Mouse (Mus musculus) heart, embryonic 16.5 days (tissue): ENCODE data around the gene Tnnc2. TPM values are rescaled to one million over a fixed set of nuclear protein-coding genes. Genes with fewer than 3 reads are reported as not detected.

Experiments used
- ATAC-seq: fragments of 200-750 bp; cut with Nextera tagmentation; replicated peaks from 2 replicates; pipeline ENCODE4 v1.8.0; 2017; ENCODE audit warnings: moderate number of reproducible peaks; ENCODE audit not compliant: insufficient read depth, low FRiP score; ENCODE audit errors: extremely low read depth
- H3K27ac ChIP-seq: fragments of 300-500 bp; sonication (generic); 2 replicates; pipeline ENCODE4 v1.5.1; 2014; ENCODE audit warnings: mild to moderate bottlenecking, low read length, control low read depth, moderate library complexity
- H3K27me3 ChIP-seq: fragments of 300-500 bp; sonication (generic); 2 replicates; pipeline ENCODE4 v1.6.1; 2014; ENCODE audit warnings: low read length, mixed read lengths; ENCODE audit not compliant: control insufficient read depth, insufficient read depth
- H3K36me3 ChIP-seq: fragments of 300-500 bp; sonication (generic); 2 replicates; pipeline ENCODE4 v1.6.1; 2014; ENCODE audit not compliant: control insufficient read depth, insufficient read depth
- H3K4me1 ChIP-seq: fragments of 300-500 bp; sonication (generic); 2 replicates; pipeline ENCODE4 v1.6.1; 2014; ENCODE audit warnings: low read length, mixed read lengths; ENCODE audit not compliant: control insufficient read depth, insufficient read depth
- H3K4me2 ChIP-seq: fragments of 300-500 bp; sonication (generic); 2 replicates; pipeline ENCODE4 v1.6.1; 2014; ENCODE audit warnings: low read depth, mild to moderate bottlenecking, control low read depth, low read length
- H3K4me3 ChIP-seq: fragments of 300-500 bp; sonication (generic); 2 replicates; pipeline ENCODE4 v1.5.1; 2014; ENCODE audit warnings: mild to moderate bottlenecking, control low read depth, low read length
- H3K9ac ChIP-seq: fragments of 300-500 bp; sonication (generic); 2 replicates; pipeline ENCODE4 v1.6.1; 2014; ENCODE audit warnings: low read length, control low read depth
- H3K9me3 ChIP-seq: fragments of 300-500 bp; sonication (generic); replicated peaks from 2 replicates; pipeline ENCODE4 v1.6.1; 2016; ENCODE audit warnings: low read length; ENCODE audit not compliant: control insufficient read depth
- WGBS: fragments of 180-500 bp; shearing (Covaris S2); extraction: QIAGEN DNeasy Blood & Tissue Kit; methylation state at CpG from one replicate; pipeline ENCODE4 v1.1.7; 2014; 5-methylcytosine and 5-hydroxymethylcytosine counted together
- polyA plus RNA-seq: library from polyadenylated mRNA; unstranded; fragments of >200 nt; fragmentation: Nextera tagmentation; extraction: Ambion mirVana; gene quantifications from 2 replicates; pipeline ENCODE4 v1.2.1, GENCODE M21; 2015

Tnnc2 gene
- polyA plus RNA-seq, 1 experiment from 2014 or later, result 28.8 TPM

DNA sequence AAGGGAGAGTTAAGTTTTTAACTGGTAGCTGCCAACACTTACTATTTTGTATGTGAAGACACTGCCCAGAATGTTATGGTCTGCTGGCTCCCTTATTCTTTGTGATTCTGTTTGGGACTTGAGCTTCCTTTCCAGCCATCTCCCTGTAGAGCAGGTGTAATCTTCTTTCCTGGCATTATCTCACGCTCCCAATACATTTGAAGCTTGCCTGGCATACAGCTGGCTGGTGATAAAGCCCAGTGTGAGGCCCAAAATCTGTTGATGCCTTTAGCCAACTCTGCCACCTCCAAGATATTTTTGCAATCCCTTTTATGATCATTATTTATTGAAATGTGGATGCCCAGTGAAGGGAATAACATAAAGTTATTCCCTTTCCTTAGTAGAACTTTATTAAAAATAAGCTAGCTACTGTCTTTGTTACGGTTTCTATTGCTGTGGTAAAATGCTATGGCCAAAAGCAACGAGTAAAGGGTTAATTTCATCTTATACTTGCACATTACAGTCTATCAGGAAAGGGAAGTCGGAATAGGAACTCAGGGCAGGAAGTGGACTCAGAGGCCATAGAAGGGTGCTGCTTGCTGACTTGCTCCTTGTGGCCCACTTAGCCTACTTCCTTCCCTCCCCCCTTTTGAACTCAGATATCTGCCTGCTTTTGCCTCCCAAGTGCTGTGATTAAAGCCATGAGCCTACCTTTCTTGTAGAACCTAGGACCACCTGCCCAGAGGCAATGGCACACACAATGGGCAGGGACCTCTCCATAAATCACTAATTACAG is 19.5 kb downstream of the Tnnc2 start:
- no peaks in the 10 kb centered on the region for H3K27me3 ChIP-seq
- H3K4me3 ChIP-seq, result no peak overlapping the region
- H3K36me3 ChIP-seq, result peaks cover 71% of the 10 kb centered on the region
- 0 out of 2 replicates have a peak, but pooled peaks have one; percentile 33 for ATAC-seq
- H3K4me1 ChIP-seq, result peaks cover 11% of the 10 kb centered on the region
- H3K4me2 ChIP-seq, result no peak overlapping the region
- no peaks in the 10 kb centered on the region for H3K9me3 ChIP-seq
- no peak overlapping the region for H3K9ac ChIP-seq
- 79% methylated on average over 4 of the region's 4 CpGs for WGBS
- H3K27ac ChIP-seq, result no peak overlapping the region

DNA sequence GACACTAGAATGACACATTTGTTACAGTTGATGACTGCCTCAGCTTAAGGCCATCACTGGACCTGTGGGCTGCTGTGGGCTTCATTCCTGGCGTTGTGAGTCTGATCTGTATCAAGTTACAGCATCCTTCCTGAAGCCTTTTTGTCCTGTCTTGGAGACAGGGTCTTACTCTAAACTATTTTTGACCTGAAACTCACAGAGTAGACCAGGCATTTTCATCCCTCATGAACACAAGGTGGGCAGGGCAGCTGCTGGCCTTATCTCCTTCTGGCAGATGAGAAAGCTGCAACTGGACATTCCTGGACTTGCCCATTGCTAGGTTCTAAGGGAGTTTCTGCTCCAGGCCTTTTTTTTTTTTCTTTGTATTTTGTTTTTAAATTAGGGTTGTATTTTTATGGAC is 21.1 kb downstream of the Tnnc2 start:
- no peaks in the 10 kb centered on the region for H3K27me3 ChIP-seq
- no peak overlapping the region for H3K27ac ChIP-seq
- H3K4me3 ChIP-seq, result no peak overlapping the region
- H3K9me3 ChIP-seq, result no peaks in the 10 kb centered on the region
- peaks cover 18% of the 10 kb centered on the region for H3K4me1 ChIP-seq
- peaks cover 76% of the 10 kb centered on the region for H3K36me3 ChIP-seq
- ATAC-seq, result no peak
- no peak overlapping the region for H3K9ac ChIP-seq
- no peak overlapping the region for H3K4me2 ChIP-seq
- 62% methylated on average over 1 of the region's 1 CpGs for WGBS

DNA sequence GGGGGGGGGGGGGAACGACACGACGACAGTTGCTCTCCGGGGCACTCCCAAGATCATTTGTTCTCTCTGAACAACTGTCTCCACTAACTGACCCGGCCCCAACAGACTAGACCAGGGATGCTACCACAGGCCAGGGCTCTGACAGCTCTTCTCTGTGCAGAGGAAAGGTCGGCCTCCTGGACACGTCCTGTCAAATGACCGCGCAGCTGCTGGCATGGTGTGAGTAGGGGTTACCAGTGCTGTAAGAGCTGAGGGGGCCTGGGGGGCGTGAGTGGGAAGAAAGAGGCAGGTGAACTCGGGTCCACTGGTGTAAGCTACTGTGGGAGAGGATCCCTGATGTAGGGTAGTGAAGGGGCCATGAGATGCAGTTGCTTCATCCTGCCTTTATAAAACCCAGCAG is 21.9 kb downstream of the Tnnc2 start:
- Histone ChIP-seq H3K27me3 (no peaks in the 10 kb centered on the region), H3K27ac (no peak overlapping the region), H3K4me3 (no peak overlapping the region), H3K36me3 (peaks cover 76% of the 10 kb centered on the region), H3K9ac (no peak overlapping the region), H3K9me3 (no peaks in the 10 kb centered on the region), H3K4me2 (no peak overlapping the region), H3K4me1 (peaks cover 18% of the 10 kb centered on the region)
- ATAC-seq, result no peak
- 92% methylated on average over 11 of the region's 11 CpGs for WGBS

DNA sequence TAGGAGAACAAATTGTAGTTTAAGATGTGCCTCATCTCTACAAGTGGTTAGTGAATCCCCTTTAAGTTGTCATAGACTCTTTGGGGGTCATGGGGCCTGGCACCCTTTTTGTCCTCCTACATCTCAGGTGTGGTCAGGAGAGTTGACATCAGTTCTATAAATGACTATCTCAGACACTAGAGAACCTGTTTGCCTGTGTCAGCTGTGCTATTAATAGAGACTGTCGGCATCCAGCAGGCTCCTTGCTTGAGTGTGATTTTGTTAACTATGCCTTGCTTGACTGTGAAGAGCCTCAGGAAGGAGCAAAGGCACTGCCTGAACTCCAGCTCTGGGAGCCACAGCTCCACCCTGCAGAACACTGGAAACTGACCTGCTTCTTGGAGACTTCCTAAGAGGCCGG is 25.0 kb downstream of the Tnnc2 start:
- Histone ChIP-seq H3K4me3 (no peak overlapping the region), H3K9me3 (no peaks in the 10 kb centered on the region), H3K27ac (peak overlapping the region; percentile 85), H3K27me3 (no peaks in the 10 kb centered on the region), H3K4me2 (no peak overlapping the region), H3K36me3 (peaks cover 70% of the 10 kb centered on the region), H3K4me1 (peaks cover 15% of the 10 kb centered on the region), H3K9ac (peak overlapping the region; percentile 22)
- WGBS, result 44% methylated on average over 2 of the region's 2 CpGs
- ATAC-seq, result peak; percentile 94

DNA sequence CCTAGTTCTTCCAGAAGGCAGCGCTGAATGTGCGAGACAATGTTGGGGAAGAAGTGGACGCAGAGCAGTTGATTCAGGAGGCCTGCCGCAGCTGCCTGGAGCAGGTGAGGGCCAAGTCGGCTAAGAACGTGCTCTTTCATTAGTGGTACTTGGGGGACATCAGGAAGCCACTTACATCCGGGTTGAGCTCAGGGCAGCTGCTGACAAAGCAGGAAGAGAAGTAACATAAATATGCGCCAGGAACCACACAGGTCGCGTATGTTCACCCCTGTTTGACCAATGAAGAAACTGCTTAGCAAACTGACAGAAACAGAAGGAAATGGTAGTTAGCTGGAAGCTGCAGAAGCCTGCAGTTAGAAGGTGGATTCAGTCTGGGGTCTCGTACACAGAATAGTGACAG is 25.7 kb downstream of the Tnnc2 start:
- ATAC-seq, result no peak
- Histone ChIP-seq H3K9ac (no peak overlapping the region), H3K4me3 (no peak overlapping the region), H3K27me3 (no peaks in the 10 kb centered on the region), H3K4me2 (no peak overlapping the region), H3K36me3 (peaks cover 65% of the 10 kb centered on the region), H3K9me3 (no peaks in the 10 kb centered on the region), H3K4me1 (peaks cover 15% of the 10 kb centered on the region), H3K27ac (peak overlapping the region; percentile 85)
- 66% methylated on average over 11 of the region's 11 CpGs for WGBS

DNA sequence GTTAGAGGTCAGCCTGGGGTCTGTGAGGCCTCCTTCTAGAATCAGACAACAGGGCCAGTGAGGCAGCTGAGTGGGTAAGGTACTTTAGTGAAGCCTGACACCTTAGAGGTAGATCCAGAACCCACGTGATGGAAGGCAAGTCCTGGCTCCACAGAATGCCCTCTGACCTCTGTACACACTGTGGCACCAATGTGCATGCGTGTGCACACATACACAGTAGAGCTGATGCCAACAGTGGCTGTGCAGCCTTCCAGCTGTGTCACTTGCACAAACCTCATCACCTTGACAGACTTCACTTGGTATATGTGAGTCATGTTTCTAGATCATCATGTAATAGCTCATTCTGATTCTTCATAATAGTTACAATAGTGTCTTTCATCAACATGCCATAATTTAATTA is 27.3 kb downstream of the Tnnc2 start:
- H3K27me3 ChIP-seq, result no peaks in the 10 kb centered on the region
- WGBS, result 88% methylated on average over 2 of the region's 2 CpGs
- H3K9me3 ChIP-seq, result no peaks in the 10 kb centered on the region
- ATAC-seq, result no peak
- no peak overlapping the region for H3K9ac ChIP-seq
- no peak overlapping the region for H3K4me3 ChIP-seq
- peaks cover 18% of the 10 kb centered on the region for H3K4me1 ChIP-seq
- no peak overlapping the region for H3K27ac ChIP-seq
- no peak overlapping the region for H3K4me2 ChIP-seq
- peaks cover 60% of the 10 kb centered on the region for H3K36me3 ChIP-seq

DNA sequence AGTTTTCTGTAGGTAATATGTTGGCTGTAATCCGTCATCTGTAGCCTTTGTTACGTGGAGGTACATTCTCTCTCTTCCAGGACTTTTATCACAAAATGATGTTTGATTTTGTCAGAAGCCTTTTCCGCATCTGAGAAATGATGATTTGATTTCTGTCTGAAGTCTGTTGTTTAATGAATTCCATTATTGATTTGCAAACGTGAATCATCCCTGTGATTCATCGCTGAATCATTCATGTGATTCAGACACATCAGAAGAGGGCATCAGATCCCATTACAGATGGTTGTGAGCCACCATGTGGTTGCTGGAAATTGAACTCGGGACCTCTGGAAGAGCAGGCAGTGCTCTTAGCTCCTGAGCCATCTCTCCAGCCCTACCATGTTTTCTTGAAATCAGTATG is 30.8 kb downstream of the Tnnc2 start:
- WGBS, result 88% methylated on average over 6 of the region's 6 CpGs
- peaks cover 36% of the 10 kb centered on the region for H3K36me3 ChIP-seq

DNA sequence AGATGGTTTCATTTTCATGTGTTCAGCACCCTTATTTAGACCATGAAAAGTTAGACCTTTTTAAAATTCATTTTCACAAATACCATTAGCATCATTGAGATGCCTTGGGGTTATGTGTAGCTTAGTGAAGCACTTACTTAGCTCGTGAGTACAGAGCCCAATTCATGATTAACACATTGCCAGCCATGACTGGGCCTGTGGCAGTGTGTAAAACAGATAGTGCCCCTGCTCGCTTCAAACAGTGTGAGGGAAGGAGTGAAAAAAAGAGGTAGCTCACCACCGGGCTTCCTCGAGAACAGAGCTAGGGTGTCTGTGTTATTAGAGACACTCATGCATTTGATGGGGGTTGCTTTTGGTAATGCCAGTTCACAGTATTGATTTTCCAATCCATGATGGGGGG is 31.6 kb downstream of the Tnnc2 start:
- Histone ChIP-seq H3K4me1 (peaks cover 12% of the 10 kb centered on the region), H3K27me3 (no peaks in the 10 kb centered on the region), H3K27ac (no peak overlapping the region), H3K9ac (no peak overlapping the region), H3K4me3 (no peak overlapping the region), H3K36me3 (peaks cover 32% of the 10 kb centered on the region), H3K4me2 (no peak overlapping the region), H3K9me3 (no peaks in the 10 kb centered on the region)
- WGBS, result 79% methylated on average over 4 of the region's 4 CpGs
- no peak for ATAC-seq

More for the DNA sequence above, 30.8 kb downstream of the Tnnc2 start:
- ATAC-seq, result no peak
- Histone ChIP-seq H3K9me3 (no peaks in the 10 kb centered on the region), H3K4me3 (no peak overlapping the region), H3K9ac (no peak overlapping the region), H3K27ac (no peak overlapping the region), H3K27me3 (no peaks in the 10 kb centered on the region), H3K4me1 (peaks cover 13% of the 10 kb centered on the region), H3K4me2 (no peak overlapping the region)

DNA sequence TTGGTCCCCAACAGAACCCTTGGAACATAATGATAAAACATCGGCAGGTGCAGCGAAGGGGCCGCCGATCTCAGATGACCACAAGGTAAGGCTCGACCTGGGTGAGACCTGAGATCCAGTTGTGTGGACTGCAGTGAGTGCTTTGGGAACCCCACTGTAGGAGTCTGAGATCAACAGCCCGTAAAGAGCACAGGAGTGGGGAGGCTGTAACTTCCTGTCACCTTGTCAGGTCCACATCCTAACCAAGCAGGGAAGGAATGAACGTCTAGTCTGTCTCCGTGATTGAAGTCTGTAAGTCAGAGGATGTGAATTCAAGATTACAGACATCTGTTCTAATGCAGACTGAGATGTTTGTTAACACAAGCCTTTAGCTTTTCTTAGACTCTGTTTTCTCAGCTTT is 33.1 kb downstream of the Tnnc2 start:
- H3K27me3 ChIP-seq, result no peaks in the 10 kb centered on the region
- H3K4me2 ChIP-seq, result peak overlapping the region; percentile 83
- no peak overlapping the region; the same call in 1 of the 2 replicates for H3K27ac ChIP-seq
- no peaks in the 10 kb centered on the region for H3K9me3 ChIP-seq
- H3K9ac ChIP-seq, result peak overlapping the region; percentile 96
- peaks cover 23% of the 10 kb centered on the region for H3K36me3 ChIP-seq
- peak overlapping the region; percentile 92 for H3K4me3 ChIP-seq
- 33% methylated on average over 8 of the region's 8 CpGs for WGBS
- no peak for ATAC-seq
- peaks cover 12% of the 10 kb centered on the region for H3K4me1 ChIP-seq
